Mouse (Mus musculus) thymus, adult 2 months (tissue): ENCODE measurements around the gene S100pbp.

Source experiments
- CTCF ChIP-seq: fragments of 200-500 bp; IDR thresholded peaks from 2 replicates; pipeline ENCODE4 v1.5.1; 2012; ENCODE audit warnings: mild to moderate bottlenecking, control low read depth, low read length, moderate library complexity, borderline replicate concordance; ENCODE audit not compliant: control insufficient read depth, poor library complexity, insufficient read depth; ENCODE audit errors: extremely low read depth
- POLR2A ChIP-seq: fragments of 200-500 bp; IDR thresholded peaks from 2 replicates; pipeline ENCODE4 v1.6.1; 2012; ENCODE audit warnings: mild to moderate bottlenecking, low read length, control low read depth, moderate library complexity; ENCODE audit not compliant: control insufficient read depth, poor library complexity, insufficient read depth; ENCODE audit errors: extremely low read depth

- TF ChIP-seq POLR2A = no peak
- no peak for TF ChIP-seq CTCF
These were observed 83.5 kb downstream of the S100pbp start for GRCm38 (mm10) chr4:129106073-129106472.
